Mouse (Mus musculus) heart, postnatal 0 days (tissue): ENCODE measurements at regions not wholly inside any gene's neighbourhood (a gene's known extent, or its start where the extent isn't known, plus 50 kb on each side); places are given as distances from the start of the nearest gene placed in this dataset.

Experiments
- ATAC-seq: fragments of 200-750 bp; cut with Nextera tagmentation; 2 replicates; pipeline ENCODE4 v1.8.0; 2017; ENCODE audit warnings: low read depth, moderate number of reproducible peaks, moderate library complexity; ENCODE audit not compliant: insufficient read depth
- DNase-seq: peaks from one replicate; pipeline ENCODE4 v3.0.0-alpha.2; 2016; ENCODE audit warnings: low spot score
- H3K27ac ChIP-seq: fragments of 300-500 bp; sonication (generic); 2 replicates; pipeline ENCODE4 v1.5.1; 2014; ENCODE audit warnings: low read depth, mild to moderate bottlenecking
- H3K27me3 ChIP-seq: fragments of 300-500 bp; sonication (generic); 2 replicates; pipeline ENCODE4 v1.6.1; 2014; ENCODE audit warnings: low read length, mixed read lengths; ENCODE audit not compliant: control insufficient read depth, insufficient read depth
- H3K36me3 ChIP-seq: fragments of 300-500 bp; sonication (generic); replicated peaks from 2 replicates; pipeline ENCODE4 v1.6.1; 2014; ENCODE audit warnings: low read length, mixed read lengths; ENCODE audit not compliant: control insufficient read depth, insufficient read depth
- H3K4me1 ChIP-seq: fragments of 300-500 bp; sonication (generic); 2 replicates; pipeline ENCODE4 v1.6.1; 2014; ENCODE audit warnings: antibody characterized with exemption; ENCODE audit not compliant: control insufficient read depth, insufficient read depth
- H3K4me2 ChIP-seq: fragments of 300-500 bp; sonication (generic); 2 replicates; pipeline ENCODE4 v1.6.1; 2014; ENCODE audit warnings: low read depth, mild to moderate bottlenecking, low read length, moderate library complexity
- H3K4me3 ChIP-seq: fragments of 300-500 bp; sonication (generic); 2 replicates; pipeline ENCODE4 v1.5.1; 2014; ENCODE audit warnings: low read depth, low read length
- H3K9ac ChIP-seq: fragments of 300-500 bp; sonication (generic); replicated peaks from 2 replicates; pipeline ENCODE4 v1.6.1; 2014; ENCODE audit warnings: low read depth, low read length, mixed read lengths
- H3K9me3 ChIP-seq: fragments of 300-500 bp; sonication (generic); replicated peaks from 2 replicates; pipeline ENCODE4 v1.6.1; 2016; ENCODE audit warnings: low read length; ENCODE audit not compliant: control insufficient read depth
- CTCF ChIP-seq: IDR thresholded peaks from 2 replicates; pipeline ENCODE4 v1.5.1; 2016; ENCODE audit warnings: antibody characterized with exemption, control low read depth, low read depth
- EP300 ChIP-seq: IDR thresholded peaks from 2 replicates; pipeline ENCODE4 v1.6.1; 2016; ENCODE audit warnings: antibody characterized with exemption, low read depth
- WGBS: fragments of 180-500 bp; shearing (Covaris S2); extraction: QIAGEN DNeasy Blood & Tissue Kit; methylation state at CpG from one replicate; pipeline ENCODE4 v1.1.7; 2014; 5-methylcytosine and 5-hydroxymethylcytosine counted together

- TF ChIP-seq EP300 (no peak), CTCF (no peak)
- ATAC-seq, result no peak
- Histone ChIP-seq H3K9me3 (no peaks in the 10 kb centered on the region), H3K4me1 (no peaks in the 10 kb centered on the region), H3K4me2 (no peak overlapping the region), H3K4me3 (no peak overlapping the region), H3K27me3 (no peaks in the 10 kb centered on the region), H3K9ac (no peak overlapping the region), H3K27ac (no peak overlapping the region), H3K36me3 (no peaks in the 10 kb centered on the region)
- DNase-seq, result no peak
- WGBS, result 80% methylated on average over 13 of the region's 13 CpGs
These were observed 461.8 kb downstream of the Ccdc171 start for GRCm38 (mm10) chr4:83986951-83987822.

- Histone ChIP-seq H3K36me3 (no peaks in the 10 kb centered on the region), H3K4me2 (no peak overlapping the region), H3K9ac (no peak overlapping the region), H3K27ac (no peak overlapping the region), H3K9me3 (no peaks in the 10 kb centered on the region), H3K27me3 (no peaks in the 10 kb centered on the region), H3K4me1 (no peaks in the 10 kb centered on the region), H3K4me3 (no peak overlapping the region)
- no peak for ATAC-seq
- 51% methylated on average over 11 of the region's 12 CpGs for WGBS
- no peak for TF ChIP-seq EP300
- no peak for TF ChIP-seq CTCF
- no peak for DNase-seq
These were observed 462.5 kb downstream of the Ccdc171 start for GRCm38 (mm10) chr4:83987846-83988245.

GRCm38 (mm10) chr4:83988314-83988713, 463.0 kb downstream of the Ccdc171 start:
- Histone ChIP-seq H3K4me2 (no peak overlapping the region), H3K4me3 (no peak overlapping the region), H3K9me3 (no peaks in the 10 kb centered on the region), H3K4me1 (no peaks in the 10 kb centered on the region), H3K36me3 (no peaks in the 10 kb centered on the region), H3K27ac (no peak overlapping the region), H3K9ac (no peak overlapping the region), H3K27me3 (no peaks in the 10 kb centered on the region)
- TF ChIP-seq EP300 (no peak), CTCF (no peak)
- WGBS, result 29% methylated on average over 5 of the region's 5 CpGs
- ATAC-seq (no peak; the same call in 1 of the 2 replicates), DNase-seq (no peak)

- Histone ChIP-seq H3K4me2 (no peak overlapping the region), H3K36me3 (no peaks in the 10 kb centered on the region), H3K9ac (no peak overlapping the region), H3K9me3 (no peaks in the 10 kb centered on the region), H3K27me3 (no peaks in the 10 kb centered on the region), H3K4me3 (no peak overlapping the region), H3K27ac (no peak overlapping the region), H3K4me1 (no peaks in the 10 kb centered on the region)
- no peak for TF ChIP-seq CTCF
- DNase-seq (no peak), ATAC-seq (no peak)
- WGBS, result 63% methylated on average over 13 of the region's 13 CpGs
These were observed 465.0 kb downstream of the Ccdc171 start for GRCm38 (mm10) chr4:83990126-83990989.

- H3K36me3 ChIP-seq, result no peaks in the 10 kb centered on the region
- ATAC-seq, result no peak
- no peak for TF ChIP-seq EP300
- TF ChIP-seq CTCF, result no peak
- no peak for DNase-seq
- WGBS, result 26% methylated on average over 4 of the region's 4 CpGs
- H3K9ac ChIP-seq, result no peak overlapping the region
- no peak overlapping the region for H3K27ac ChIP-seq
- no peak overlapping the region for H3K4me2 ChIP-seq
- no peak overlapping the region for H3K4me3 ChIP-seq
- no peaks in the 10 kb centered on the region for H3K4me1 ChIP-seq
- H3K27me3 ChIP-seq, result no peaks in the 10 kb centered on the region
- no peaks in the 10 kb centered on the region for H3K9me3 ChIP-seq
These were observed 465.9 kb downstream of the Ccdc171 start for GRCm38 (mm10) chr4:83991195-83991594.
